Mouse (Mus musculus) testis, adult 2 months (tissue): ENCODE data around the gene Zfp879. TPM values are rescaled to one million over a fixed set of nuclear protein-coding genes. Genes with fewer than 3 reads are reported as not detected.
A peak's percentile ranks its signal among the peaks of the same experiment; 100 is the strongest.

Experiments
- H3K27ac ChIP-seq: fragments of 200-500 bp; 2 replicates; pipeline ENCODE4 v1.5.1; 2012; ENCODE audit warnings: low read depth, low read length; ENCODE audit not compliant: control insufficient read depth, insufficient read depth
- H3K27me3 ChIP-seq: fragments of 200-500 bp; 2 replicates; pipeline ENCODE4 v1.6.1; 2012; ENCODE audit warnings: mild to moderate bottlenecking, low read length, moderate library complexity; ENCODE audit not compliant: control insufficient read depth, insufficient read depth
- H3K36me3 ChIP-seq: fragments of 200-500 bp; 2 replicates; pipeline ENCODE4 v1.6.1; 2012; ENCODE audit warnings: mild to moderate bottlenecking, low read length; ENCODE audit not compliant: control insufficient read depth, insufficient read depth
- H3K4me1 ChIP-seq: fragments of 200-500 bp; 2 replicates; pipeline ENCODE4 v1.6.1; 2012; ENCODE audit warnings: low read length; ENCODE audit not compliant: control insufficient read depth, insufficient read depth
- H3K4me3 ChIP-seq: fragments of 200-500 bp; 2 replicates; pipeline ENCODE4 v1.5.1; 2012; ENCODE audit warnings: low read depth, mild to moderate bottlenecking, low read length, moderate library complexity, mixed read lengths; ENCODE audit not compliant: control insufficient read depth
- CTCF ChIP-seq: fragments of 200-500 bp; IDR thresholded peaks from 2 replicates; pipeline ENCODE4 v1.5.1; 2012; ENCODE audit warnings: low read depth, mild to moderate bottlenecking, inconsistent platforms, low read length, moderate library complexity; ENCODE audit not compliant: control insufficient read depth, insufficient read depth, insufficient replicate concordance
- POLR2A ChIP-seq: fragments of 200-500 bp; IDR thresholded peaks from 2 replicates; pipeline ENCODE4 v1.6.1; 2012; ENCODE audit warnings: low read depth, mild to moderate bottlenecking, inconsistent platforms, low read length, moderate library complexity; ENCODE audit not compliant: control insufficient read depth
- polyA plus RNA-seq: library from polyadenylated mRNA; depleted of rRNA; stranded (reverse); fragments of >200 nt; gene quantifications from 2 replicates; pipeline ENCODE4 v1.2.3, GENCODE M21; 2012

The Zfp879 gene
- polyA plus RNA-seq, 1 experiment, result 0.58 TPM

DNA sequence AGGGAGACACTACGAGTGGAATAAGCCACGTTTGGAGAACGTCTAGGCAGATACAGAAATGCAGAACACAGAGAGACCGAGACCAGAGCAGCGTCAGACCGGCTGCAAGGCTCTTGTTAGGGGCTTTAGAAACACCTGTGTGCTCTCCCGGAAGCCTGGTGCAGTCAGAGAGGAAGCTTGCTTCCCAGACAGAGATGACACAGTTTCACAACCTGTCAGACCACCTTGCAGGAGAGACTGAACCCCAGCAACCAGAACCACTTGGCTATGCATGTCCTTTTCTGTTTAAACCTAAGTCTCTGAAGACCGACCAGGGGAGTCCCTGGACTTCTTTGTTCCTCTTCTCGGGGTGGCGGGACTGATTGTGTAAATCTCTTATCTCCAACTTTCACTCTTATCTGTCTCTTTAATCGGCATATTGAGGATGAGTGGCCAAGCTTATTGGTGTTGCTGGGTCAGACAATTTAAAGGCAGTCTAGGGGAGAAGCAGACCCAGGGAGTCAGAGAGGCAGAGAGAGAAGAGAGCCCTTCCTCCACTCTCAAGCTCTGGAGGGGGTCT, 8.9 kb upstream of the Zfp879 start, which contains the start of gene Grm6:
TSS of gene Grm6 (plus strand) at position 509 of the 559 bp plus-strand sequence.
- no peak for TF ChIP-seq CTCF
- TF ChIP-seq POLR2A, result no peak
- peak within 1 kb of the TSS; percentile 51 for H3K4me3 ChIP-seq
- H3K4me1 ChIP-seq, result peaks cover 11% of the 10 kb centered on the region
- no peaks in the 10 kb centered on the region; the same call in 1 of the 2 replicates for H3K27me3 ChIP-seq
- H3K27ac ChIP-seq, result no peak within 1 kb of the TSS
- H3K36me3 ChIP-seq, result no peaks in the 10 kb centered on the region

DNA sequence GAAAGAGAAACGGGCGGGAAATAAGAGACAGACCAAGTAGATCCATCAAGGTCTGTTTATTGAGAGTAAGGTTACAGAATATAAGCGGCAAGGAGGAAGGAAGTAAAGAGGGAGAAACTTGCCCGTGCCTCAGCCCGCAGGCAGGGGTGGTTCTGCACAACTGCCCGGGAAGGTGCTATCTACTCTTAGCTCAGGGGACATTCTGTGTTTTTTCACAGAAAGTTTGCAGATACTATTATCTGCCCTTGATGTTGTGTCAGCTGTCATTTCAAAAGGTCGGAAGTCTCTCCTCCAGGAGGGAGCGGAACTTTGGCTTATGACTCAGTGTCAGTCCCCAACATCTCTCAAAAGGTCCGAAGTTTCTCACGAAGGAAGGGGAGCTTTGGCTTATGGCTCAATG, 8.0 kb upstream of the Zfp879 start:
- Histone ChIP-seq H3K27me3 (no peaks in the 10 kb centered on the region; the same call in 1 of the 2 replicates), H3K27ac (no peak overlapping the region), H3K4me3 (no peak overlapping the region), H3K4me1 (peaks cover 11% of the 10 kb centered on the region), H3K36me3 (no peaks in the 10 kb centered on the region)
- TF ChIP-seq POLR2A (no peak), CTCF (no peak)

DNA sequence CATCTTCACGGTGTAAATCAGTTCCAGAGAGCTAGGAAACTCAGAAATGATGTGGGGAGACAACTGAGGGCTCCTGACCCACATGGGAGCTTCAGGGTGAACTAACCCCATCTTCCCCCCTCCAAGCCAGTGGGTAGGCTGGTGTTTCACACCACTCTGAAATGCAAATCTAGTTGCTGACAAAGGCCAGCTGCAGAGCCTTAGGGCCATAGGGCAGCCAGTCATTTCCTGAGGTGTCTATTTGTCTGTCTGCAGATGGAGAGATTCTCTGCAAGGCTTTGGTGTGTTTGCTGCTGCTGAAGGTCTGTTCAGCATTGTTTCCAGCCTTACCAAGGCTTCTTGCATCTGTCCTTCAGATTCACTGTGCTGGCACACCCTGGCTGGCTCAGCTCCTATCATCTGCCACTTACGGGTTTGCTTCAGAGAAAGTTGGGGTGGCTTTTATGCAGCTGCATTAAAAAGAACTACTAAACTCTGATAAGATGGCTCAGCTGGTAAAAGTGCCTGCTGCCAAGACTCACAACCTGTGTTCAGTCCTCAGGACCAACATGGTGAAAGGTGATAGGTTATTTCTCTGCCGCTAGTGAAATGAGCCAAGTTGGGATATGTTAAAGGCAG, 7.3 kb upstream of the Zfp879 start:
- peaks cover 11% of the 10 kb centered on the region for H3K4me1 ChIP-seq
- no peaks in the 10 kb centered on the region for H3K36me3 ChIP-seq
- no peaks in the 10 kb centered on the region; the same call in 1 of the 2 replicates for H3K27me3 ChIP-seq
- no peak for TF ChIP-seq CTCF
- TF ChIP-seq POLR2A, result no peak
- H3K4me3 ChIP-seq, result no peak overlapping the region
- no peak overlapping the region for H3K27ac ChIP-seq

DNA sequence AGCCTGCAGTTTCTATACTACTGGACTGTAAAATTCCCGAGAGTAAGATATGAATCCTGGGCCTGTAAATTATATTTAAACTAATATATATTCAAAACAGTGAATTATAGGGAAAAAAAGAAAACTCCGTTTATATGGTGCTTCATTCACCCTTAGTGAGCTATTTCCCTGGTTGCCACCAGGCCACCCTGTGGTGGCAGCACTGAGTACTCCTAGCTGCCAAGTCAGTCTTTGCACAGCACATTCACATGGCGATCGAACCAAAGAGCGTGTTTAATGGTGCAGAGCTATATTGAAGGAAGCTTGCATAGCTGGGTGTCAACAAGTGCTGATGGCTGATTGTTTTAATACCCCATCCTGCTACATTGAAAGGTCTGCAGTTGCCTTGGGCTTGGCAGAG, 5.7 kb upstream of the Zfp879 start:
- TF ChIP-seq CTCF (no peak), POLR2A (no peak)
- no peak overlapping the region for H3K27ac ChIP-seq
- peaks cover 11% of the 10 kb centered on the region for H3K4me1 ChIP-seq
- no peaks in the 10 kb centered on the region for H3K36me3 ChIP-seq
- H3K27me3 ChIP-seq, result no peaks in the 10 kb centered on the region; the same call in 1 of the 2 replicates
- no peak overlapping the region for H3K4me3 ChIP-seq

DNA sequence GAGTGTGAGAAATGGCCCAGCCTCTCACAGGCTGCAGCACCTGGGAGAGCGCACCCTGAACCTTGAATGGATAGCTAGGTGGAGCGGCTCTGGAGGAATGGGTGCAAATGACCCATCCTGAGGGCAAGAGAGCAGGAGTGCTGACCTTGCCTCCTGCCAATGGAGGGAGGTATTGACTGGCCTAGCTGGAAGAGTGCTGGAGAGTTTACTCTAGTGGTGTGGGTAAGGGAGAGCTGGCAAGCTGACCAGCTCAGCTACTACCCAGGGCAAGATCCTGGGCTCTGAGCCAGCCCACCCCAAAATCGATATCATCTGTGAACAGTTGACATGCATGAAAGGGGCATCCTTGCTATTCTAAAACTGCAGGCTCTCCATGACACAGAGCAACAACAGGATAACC, 4.6 kb upstream of the Zfp879 start:
- Histone ChIP-seq H3K4me1 (peaks cover 10% of the 10 kb centered on the region), H3K4me3 (no peak overlapping the region), H3K27ac (no peak overlapping the region), H3K36me3 (no peaks in the 10 kb centered on the region), H3K27me3 (no peaks in the 10 kb centered on the region; the same call in 1 of the 2 replicates)
- TF ChIP-seq CTCF (no peak), POLR2A (no peak)

DNA sequence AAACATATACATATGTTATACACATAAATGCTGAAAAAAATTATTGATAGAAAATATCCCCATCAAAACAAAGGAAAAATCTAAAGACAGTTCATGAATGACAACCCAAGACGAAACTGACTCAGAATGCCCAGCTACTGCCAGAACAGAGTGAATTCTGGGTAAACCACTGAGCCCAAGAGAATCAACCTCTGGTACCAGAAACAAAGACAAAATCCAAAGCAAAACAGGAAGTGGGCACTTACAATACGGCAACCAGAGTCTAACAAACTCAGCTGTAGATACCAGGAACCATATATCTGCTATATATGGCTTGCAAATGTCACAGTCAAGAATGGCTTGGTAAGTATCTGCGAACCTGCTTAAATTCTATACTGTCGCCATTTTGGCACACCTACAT, 5.6 kb downstream of the Zfp879 start:
- peaks cover 2% of the 10 kb centered on the region; the same call in 1 of the 2 replicates for H3K36me3 ChIP-seq
- H3K4me3 ChIP-seq, result no peak overlapping the region
- TF ChIP-seq POLR2A (no peak), CTCF (no peak)
- no peak overlapping the region for H3K27ac ChIP-seq
- H3K27me3 ChIP-seq, result no peaks in the 10 kb centered on the region
- peaks cover 5% of the 10 kb centered on the region for H3K4me1 ChIP-seq

DNA sequence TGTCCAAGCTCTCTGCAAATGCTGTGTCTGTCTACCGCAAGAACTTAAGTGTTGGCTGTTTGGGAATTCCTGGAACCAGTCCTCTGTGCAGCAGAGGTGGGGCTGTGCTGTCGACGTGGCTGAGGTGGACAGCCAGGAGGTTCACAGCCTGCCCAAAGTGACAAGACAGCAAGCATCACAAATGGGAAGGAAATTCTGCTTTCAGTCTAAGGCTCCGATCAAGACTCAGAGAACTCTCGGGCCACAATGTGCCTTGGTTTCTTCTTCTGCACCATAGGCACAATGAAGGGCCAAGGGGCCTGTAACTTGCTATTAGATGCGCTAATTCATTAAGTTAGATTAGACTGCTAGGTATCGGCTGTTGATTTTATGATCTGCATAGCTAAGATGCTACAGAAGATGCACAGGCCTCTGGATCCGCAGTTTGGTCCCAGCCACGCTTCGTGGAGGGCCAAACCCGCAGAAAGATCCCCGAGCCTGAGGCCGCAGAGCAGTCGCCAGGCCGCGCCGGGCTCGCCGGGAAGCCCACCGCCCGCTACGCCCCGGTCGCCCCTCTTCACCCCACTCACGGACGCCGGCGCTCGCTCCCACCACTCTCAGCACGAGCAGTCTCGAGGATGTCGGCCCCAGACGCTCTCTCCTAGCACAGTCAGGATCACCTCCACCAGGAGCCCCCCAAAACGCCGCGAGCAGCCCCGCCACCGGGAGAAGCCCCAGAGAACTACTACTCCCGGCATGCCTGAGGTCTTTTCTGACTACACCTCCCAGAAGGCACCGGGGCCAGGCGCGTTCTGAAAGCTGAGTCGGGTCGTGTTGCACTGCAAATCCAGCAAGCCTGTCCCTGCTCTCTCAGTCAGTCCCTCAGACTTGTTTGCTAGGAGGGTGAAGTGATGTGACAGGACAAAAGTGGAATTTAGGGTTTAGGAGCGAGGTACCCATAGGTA, 14.1 kb downstream of the Zfp879 start, which contains the start of gene Zfp354c:
TSS of gene Zfp354c (minus strand) at position 715 of the 944 bp plus-strand sequence.
- H3K27ac ChIP-seq, result peak within 1 kb of the TSS; percentile 44
- H3K36me3 ChIP-seq, result no peaks in the 10 kb centered on the region
- no peaks in the 10 kb centered on the region for H3K27me3 ChIP-seq
- peak within 1 kb of the TSS; percentile 99 for H3K4me3 ChIP-seq
- peaks cover 6% of the 10 kb centered on the region for H3K4me1 ChIP-seq
- TF ChIP-seq POLR2A, result peak; percentile 43; the same call in 1 of the 2 replicates
- TF ChIP-seq CTCF, result no peak
